9 mouse cellular contexts compared by ENCODE assay signal in the genomic region with DNA sequence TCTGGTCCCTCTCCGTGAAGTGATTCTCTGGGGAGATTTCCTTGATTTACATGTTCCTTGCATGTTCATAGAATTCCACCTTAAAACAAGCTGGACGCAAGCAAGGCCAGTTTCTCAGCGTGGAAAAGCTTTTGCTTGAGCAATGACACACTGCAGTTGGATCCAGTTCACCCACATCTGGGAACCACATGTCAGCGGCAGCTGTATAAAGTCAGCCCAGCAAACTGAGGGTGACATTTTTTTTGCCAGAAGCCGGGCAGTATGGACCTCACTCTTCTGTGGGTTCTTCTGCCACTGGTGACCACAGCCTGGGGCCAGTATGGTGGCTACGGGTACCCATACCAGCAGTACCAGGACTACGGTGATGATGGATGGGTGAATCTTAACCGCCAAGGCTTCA. TPM values are rescaled to one million over a fixed set of nuclear protein-coding genes. Genes with fewer than 3 reads are reported as not detected.
DNase-seq lines count a peak whose midpoint lies in the region; ATAC-seq lines count a peak whose summit lies in the region.
"Had no signal": no experiment of that assay in that cellular context is flagged by ENCODE, and none has a peak within 500 bp of the region (broad histone marks: within the 10 kb centered on the region; RNA-seq: fewer than 3 reads in every experiment).

A gene (plus strand): TSS at position 174 of the 400 bp plus-strand sequence.

- peak within 1 kb of the TSS; percentile 24; the same call in 1 of the 2 replicates for H3K4me2 ChIP-seq in heart, embryonic 15.5 days
- H3K4me2 ChIP-seq: neural tube, embryonic 13.5 days had no signal

- no peaks in the 10 kb centered on the region for H3K27me3 ChIP-seq in heart, embryonic 15.5 days
- H3K27me3 ChIP-seq: neural tube, embryonic 13.5 days had no signal

- H3K4me1 ChIP-seq in heart, embryonic 15.5 days (replicated peaks), result 0 out of 2 replicates have a peak, but pooled peaks cover 8% of the 10 kb centered on the region

- 0 out of 2 replicates have a peak within 1 kb of the TSS, but pooled peaks have one; percentile 7 for H3K9ac ChIP-seq in heart, embryonic 15.5 days
- H3K9ac ChIP-seq: neural tube, embryonic 13.5 days had no signal

- H3K9me3 ChIP-seq in heart, embryonic 15.5 days (replicated peaks), result no peaks in the 10 kb centered on the region
- H3K9me3 ChIP-seq: neural tube, embryonic 13.5 days had no signal

- no peak for ATAC-seq in heart, embryonic 15.5 days (replicated peaks; ENCODE audit: insufficient number of reproducible peaks, insufficient read depth, low FRiP score, low read depth)

- H3K27ac ChIP-seq in heart, embryonic 15.5 days, result peak within 1 kb of the TSS; percentile 53
- H3K27ac ChIP-seq: neural tube, embryonic 13.5 days had no signal

- no peaks in the 10 kb centered on the region for H3K36me3 ChIP-seq in heart, embryonic 15.5 days
- H3K36me3 ChIP-seq: neural tube, embryonic 13.5 days had no signal

- H3K4me3 ChIP-seq in heart, embryonic 15.5 days, result peak within 1 kb of the TSS; percentile 34
- H3K4me3 ChIP-seq: neural tube, embryonic 13.5 days had no signal

- peak in 1 of 2 experiments; percentile 29 for DNase-seq in adrenal gland, adult 18-20 months (ENCODE audit: low spot score in 2 of 2)
- no peak for DNase-seq in adrenal gland, postnatal 25 days
- peak; percentile 35 for DNase-seq in embryo, embryonic 10.5 days (ENCODE audit: low spot score)
- peak; percentile 43 for DNase-seq in lung, postnatal 25 days (ENCODE audit: low spot score)
- DNase-seq in right cerebral cortex, postnatal 10 days (ENCODE audit: low spot score in 2 of 2), result no peak
- DNase-seq in left cerebral cortex, adult 8-10 months (ENCODE audit: low spot score in 2 of 2), result no peak
- no peak for DNase-seq in Muller cell, postnatal 12 days (ENCODE audit: inconsistent ontology term)

- 77% methylated on average over 8 of the region's 8 CpGs for WGBS in heart, embryonic 15.5 days

RNA-seq across cellular contexts. Expression of the gene that starts here (rescaled TPM):
- total RNA-seq in adrenal gland, adult 18-20 months (2021), result 100 to 1,000 TPM in 1 of 2 experiments, 10 to 100 TPM in 1; 23.7 to 109 TPM
- 9.2 and 13.2 TPM in 2 replicates for total RNA-seq in adrenal gland, postnatal 25 days (2021)
- polyA plus RNA-seq in heart, embryonic 15.5 days (2015; fragmentation: Nextera tagmentation; extraction: Ambion mirVana), result 58.4 and 63.7 TPM in 2 replicates
- under 1 TPM in 3 of 4 experiments, not detected in 1; 0.18 to 0.42 (median 0.21) TPM for total RNA-seq in left cerebral cortex, adult 8-10 months (2022)

Comparison
In these comparisons a context has a peak if more than half of its experiments do, and no peak if none do; other contexts are left out.
1. DNase-seq: peak in embryo, embryonic 10.5 days (single experiment) and lung, postnatal 25 days (single experiment); none in adrenal gland, postnatal 25 days (single experiment), right cerebral cortex, postnatal 10 days (0 of 2), left cerebral cortex, adult 8-10 months (0 of 2) and Muller cell, postnatal 12 days (single experiment).